Mouse (Mus musculus): ENCODE measurements around the gene Prrt2.

DNA sequence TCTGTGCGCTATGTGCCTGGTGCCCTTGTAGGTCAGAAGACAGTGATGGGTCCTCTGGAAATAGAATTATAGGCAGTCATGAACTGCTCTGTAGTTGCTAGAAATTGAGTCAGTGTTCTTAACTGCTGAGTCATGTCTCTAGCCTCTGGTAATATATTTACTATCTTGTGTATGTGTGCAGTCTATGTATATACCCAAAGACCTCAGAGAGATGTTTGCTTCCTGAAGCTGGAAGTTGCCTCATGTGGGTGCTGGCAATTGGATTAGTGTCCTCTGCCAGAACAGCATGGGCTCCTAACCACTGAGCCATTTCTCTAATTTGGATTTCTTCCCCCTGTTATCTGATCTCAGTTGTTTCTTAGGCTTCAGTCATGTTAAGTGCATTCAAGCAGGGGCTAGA, 9.2 kb upstream of the Prrt2 start:
- TF ChIP-seq CTCF (IDR thresholded peaks at IDR 0.05) (no peak), EP300 (IDR thresholded peaks at IDR 0.05) (no peak)

Measured in lung, postnatal 0 days (tissue).